Mouse (Mus musculus): ENCODE data around the gene Lmod1. TPM values are rescaled to one million over a fixed set of nuclear protein-coding genes. Genes with fewer than 3 reads are reported as not detected.

Lmod1 gene
- total RNA-seq, 1 experiment from 2014 or later, result 1.1 TPM

- no peak for DNase-seq
Observed at GRCm38 (mm10) chr1:135412130-135412529, 87.5 kb downstream of the Lmod1 start.

- DNase-seq, result peak; percentile 26
Observed at GRCm38 (mm10) chr1:135413996-135414395, 89.4 kb downstream of the Lmod1 start.

Other genes starting within 250 kb of the Lmod1 start
- gene Lgr6, start 219.5 kb upstream of the Lmod1 start, total RNA-seq (2021), result 2.2 and 2.4 TPM in 2 replicates
- gene Ptpn7, start 192.1 kb upstream of the Lmod1 start, total RNA-seq (2021), result 1.4 and 1.5 TPM in 2 replicates
- gene Arl8a, start 178.0 kb upstream of the Lmod1 start, total RNA-seq (2021), result 47.8 and 59.0 TPM in 2 replicates
- 0.52 and 0.67 TPM in 2 replicates for gene Gpr37l1, start 157.1 kb upstream of the Lmod1 start, total RNA-seq (2021)
- gene Elf3, start 66.2 kb upstream of the Lmod1 start, total RNA-seq (2021), result 0.21 TPM in 1 of 2 replicates, not detected in the other
- gene Rnpep, start 40.7 kb upstream of the Lmod1 start, total RNA-seq (2021), result 50.9 and 58.0 TPM in 2 replicates
- gene Timm17a, start 11.0 kb upstream of the Lmod1 start, total RNA-seq (2021), result 161 and 183 TPM in 2 replicates
- 12.1 and 12.3 TPM in 2 replicates for gene Shisa4, start 50.4 kb downstream of the Lmod1 start, total RNA-seq (2021)
- gene Ipo9, start 105.7 kb downstream of the Lmod1 start, total RNA-seq (2021), result 60.4 and 77.0 TPM in 2 replicates

Data from adrenal gland, postnatal 25 days (tissue).